Mouse (Mus musculus) kidney, embryonic 16.5 days (tissue): ENCODE data around the gene Olfr644. TPM values are rescaled to one million over a fixed set of nuclear protein-coding genes. Genes with fewer than 3 reads are reported as not detected.

Source experiments
- ATAC-seq: fragments of 200-750 bp; cut with Nextera tagmentation; 2 replicates; pipeline ENCODE4 v1.8.0; 2017; ENCODE audit warnings: moderate TSS enrichment; ENCODE audit not compliant: low FRiP score, low TSS enrichment
- H3K27ac ChIP-seq: fragments of 300-500 bp; sonication (generic); 2 replicates; pipeline ENCODE4 v1.5.1; 2014; ENCODE audit warnings: low read length
- H3K27me3 ChIP-seq: fragments of 300-500 bp; sonication (generic); 2 replicates; pipeline ENCODE4 v1.6.1; 2014; ENCODE audit warnings: low read length, control low read depth, mixed read lengths; ENCODE audit not compliant: insufficient read depth
- H3K36me3 ChIP-seq: fragments of 300-500 bp; sonication (generic); 2 replicates; pipeline ENCODE4 v1.6.1; 2014; ENCODE audit warnings: low read length, control low read depth, mixed read lengths; ENCODE audit not compliant: insufficient read depth
- H3K4me1 ChIP-seq: fragments of 300-500 bp; sonication (generic); 2 replicates; pipeline ENCODE4 v1.6.1; 2014; ENCODE audit warnings: low read length, control low read depth, mixed read lengths; ENCODE audit not compliant: insufficient read depth
- H3K4me2 ChIP-seq: fragments of 300-500 bp; sonication (generic); replicated peaks from 2 replicates; pipeline ENCODE4 v1.6.1; 2014; ENCODE audit warnings: low read depth, low read length
- H3K4me3 ChIP-seq: fragments of 300-500 bp; sonication (generic); 2 replicates; pipeline ENCODE4 v1.5.1; 2014; ENCODE audit warnings: mild to moderate bottlenecking, low read length
- H3K9ac ChIP-seq: fragments of 300-500 bp; sonication (generic); replicated peaks from 2 replicates; pipeline ENCODE4 v1.6.1; 2014; ENCODE audit warnings: low read length
- H3K9me3 ChIP-seq: fragments of 300-500 bp; sonication (generic); 2 replicates; pipeline ENCODE4 v1.6.1; 2016; ENCODE audit warnings: low read length, control low read depth
- WGBS: fragments of 180-500 bp; shearing (Covaris S2); extraction: QIAGEN DNeasy Blood & Tissue Kit; methylation state at CpG from one replicate; pipeline ENCODE4 v1.1.7; 2014; 5-methylcytosine and 5-hydroxymethylcytosine counted together
- polyA plus RNA-seq: library from polyadenylated mRNA; unstranded; fragments of >200 nt; fragmentation: Nextera tagmentation; extraction: Ambion mirVana; gene quantifications from 2 replicates; pipeline ENCODE4 v1.2.1, GENCODE M21; 2015

Olfr644 gene
- not detected in 2 replicates for polyA plus RNA-seq

GRCm38 (mm10) chr7:104071769-104072168 lies at the start of gene Olfr644:
TSS of gene Olfr644 (minus strand) at chr7:104071869.
- H3K27me3 ChIP-seq = no peaks in the 10 kb centered on the region
- WGBS = 87% methylated on average over 2 of the region's 2 CpGs

GRCm38 (mm10) chr7:104104757-104104972 lies 33.0 kb upstream of the Olfr644 start, which contains the start of gene Olfr646:
TSS of gene Olfr646 (plus strand) at chr7:104104873.
- H3K27ac ChIP-seq = no peak within 1 kb of the TSS
- ATAC-seq = no peak
- no peaks in the 10 kb centered on the region for H3K4me1 ChIP-seq
- H3K9ac ChIP-seq = no peak within 1 kb of the TSS
- H3K27me3 ChIP-seq = no peaks in the 10 kb centered on the region
- no peak within 1 kb of the TSS for H3K4me2 ChIP-seq
- no peak within 1 kb of the TSS for H3K4me3 ChIP-seq
- H3K36me3 ChIP-seq = no peaks in the 10 kb centered on the region
- no peaks in the 10 kb centered on the region for H3K9me3 ChIP-seq

More at GRCm38 (mm10) chr7:104071769-104072168, at the start of gene Olfr644:
- Histone ChIP-seq H3K4me2 (no peak within 1 kb of the TSS), H3K27ac (no peak within 1 kb of the TSS), H3K4me1 (no peaks in the 10 kb centered on the region), H3K9ac (no peak within 1 kb of the TSS), H3K4me3 (no peak within 1 kb of the TSS), H3K36me3 (no peaks in the 10 kb centered on the region), H3K9me3 (no peaks in the 10 kb centered on the region)
- ATAC-seq = no peak

GRCm38 (mm10) chr7:104103913-104104756 lies 32.5 kb upstream of the Olfr644 start:
- Histone ChIP-seq H3K4me3 (no peak overlapping the region), H3K4me1 (no peaks in the 10 kb centered on the region), H3K27ac (no peak overlapping the region), H3K27me3 (no peaks in the 10 kb centered on the region), H3K9ac (no peak overlapping the region), H3K4me2 (no peak overlapping the region), H3K9me3 (no peaks in the 10 kb centered on the region), H3K36me3 (no peaks in the 10 kb centered on the region)
- no peak for ATAC-seq
- 41% methylated on average over 4 of the region's 4 CpGs for WGBS

- H3K4me1 ChIP-seq = no peaks in the 10 kb centered on the region
- no peak within 1 kb of the TSS for H3K4me2 ChIP-seq
- no peak within 1 kb of the TSS for H3K4me3 ChIP-seq
- no peaks in the 10 kb centered on the region for H3K36me3 ChIP-seq
- H3K27ac ChIP-seq = no peak within 1 kb of the TSS
- 82% methylated on average over 1 of the region's 1 CpGs for WGBS
- H3K9ac ChIP-seq = no peak within 1 kb of the TSS
- H3K27me3 ChIP-seq = no peaks in the 10 kb centered on the region
- H3K9me3 ChIP-seq = no peaks in the 10 kb centered on the region
- ATAC-seq = no peak
Measured at GRCm38 (mm10) chr7:104085365-104085764, 13.7 kb upstream of the Olfr644 start, which contains the start of gene Olfr645. TSS of gene Olfr645 (minus strand) at chr7:104085465.

- no peaks in the 10 kb centered on the region for H3K4me1 ChIP-seq
- no peaks in the 10 kb centered on the region for H3K36me3 ChIP-seq
- WGBS = 46% methylated on average over 2 of the region's 2 CpGs
- ATAC-seq = no peak
- no peak within 1 kb of the TSS for H3K4me2 ChIP-seq
- H3K9me3 ChIP-seq = no peaks in the 10 kb centered on the region
- H3K4me3 ChIP-seq = no peak within 1 kb of the TSS
- no peak within 1 kb of the TSS for H3K9ac ChIP-seq
- H3K27ac ChIP-seq = no peak within 1 kb of the TSS
- H3K27me3 ChIP-seq = no peaks in the 10 kb centered on the region
Measured at GRCm38 (mm10) chr7:104061345-104061744, 10.3 kb downstream of the Olfr644 start, which contains the start of gene 4930516K23Rik. TSS of gene 4930516K23Rik (minus strand) at chr7:104061445.

- no peaks in the 10 kb centered on the region for H3K9me3 ChIP-seq
- H3K27ac ChIP-seq = no peak overlapping the region
- H3K9ac ChIP-seq = no peak overlapping the region
- no peaks in the 10 kb centered on the region for H3K27me3 ChIP-seq
- no peak overlapping the region for H3K4me2 ChIP-seq
- H3K36me3 ChIP-seq = no peaks in the 10 kb centered on the region
- no peaks in the 10 kb centered on the region for H3K4me1 ChIP-seq
- WGBS = 89% methylated on average over 1 of the region's 1 CpGs
- no peak overlapping the region for H3K4me3 ChIP-seq
- ATAC-seq = no peak
Measured at GRCm38 (mm10) chr7:104059215-104059614, 12.5 kb downstream of the Olfr644 start.

- WGBS = 73% methylated on average over 1 of the region's 1 CpGs
- H3K9ac ChIP-seq = no peak within 1 kb of the TSS
- no peak within 1 kb of the TSS for H3K4me3 ChIP-seq
- no peak within 1 kb of the TSS for H3K27ac ChIP-seq
- H3K36me3 ChIP-seq = no peaks in the 10 kb centered on the region
- no peak within 1 kb of the TSS for H3K4me2 ChIP-seq
- no peak for ATAC-seq
- no peaks in the 10 kb centered on the region for H3K27me3 ChIP-seq
- H3K9me3 ChIP-seq = no peaks in the 10 kb centered on the region
- no peaks in the 10 kb centered on the region for H3K4me1 ChIP-seq
Measured at GRCm38 (mm10) chr7:104052566-104052965, 19.1 kb downstream of the Olfr644 start, which contains the start of gene Olfr642. TSS of gene Olfr642 (minus strand) at chr7:104052666.

- Histone ChIP-seq H3K36me3 (no peaks in the 10 kb centered on the region), H3K9me3 (no peaks in the 10 kb centered on the region), H3K4me3 (no peak overlapping the region), H3K9ac (no peak overlapping the region), H3K4me2 (no peak overlapping the region), H3K27ac (no peak overlapping the region), H3K4me1 (no peaks in the 10 kb centered on the region), H3K27me3 (no peaks in the 10 kb centered on the region)
- no peak for ATAC-seq
- WGBS = 93% methylated on average over 4 of the region's 4 CpGs
Measured at GRCm38 (mm10) chr7:104050745-104051144, 20.9 kb downstream of the Olfr644 start.

GRCm38 (mm10) chr7:104035145-104035544 lies 36.5 kb downstream of the Olfr644 start, which contains the start of gene Olfr641:
TSS of gene Olfr641 (plus strand) at chr7:104035445.
- Histone ChIP-seq H3K4me3 (no peak within 1 kb of the TSS), H3K4me1 (no peaks in the 10 kb centered on the region), H3K36me3 (no peaks in the 10 kb centered on the region), H3K27me3 (no peaks in the 10 kb centered on the region), H3K9me3 (no peaks in the 10 kb centered on the region), H3K27ac (no peak within 1 kb of the TSS), H3K4me2 (no peak within 1 kb of the TSS), H3K9ac (no peak within 1 kb of the TSS)
- WGBS = 68% methylated on average over 1 of the region's 1 CpGs
- no peak for ATAC-seq

- Histone ChIP-seq H3K4me1 (no peaks in the 10 kb centered on the region), H3K4me2 (no peak overlapping the region), H3K36me3 (no peaks in the 10 kb centered on the region), H3K27ac (no peak overlapping the region), H3K9ac (no peak overlapping the region), H3K4me3 (no peak overlapping the region), H3K9me3 (no peaks in the 10 kb centered on the region), H3K27me3 (no peaks in the 10 kb centered on the region)
- no peak for ATAC-seq
- WGBS = 80% methylated on average over 3 of the region's 3 CpGs
Measured at GRCm38 (mm10) chr7:104026978-104027377, 44.7 kb downstream of the Olfr644 start.
